Mouse (Mus musculus) heart, adult 2 months (tissue): Measurements from ENCODE around the gene Phf10. TPM values are rescaled to one million over a fixed set of nuclear protein-coding genes. Genes with fewer than 3 reads are reported as not detected.
A peak's percentile ranks its signal among the peaks of the same experiment; 100 is the strongest.

Experiments used
- DNase-seq, 2 experiments: peaks; one replicate each; pipeline ENCODE4 v3.0.0; 2021
- H3K27ac ChIP-seq: fragments of 200-600 bp; 2 replicates; pipeline ENCODE4 v1.8.1; 2022
- H3K27me3 ChIP-seq: fragments of 200-500 bp; 2 replicates; pipeline ENCODE4 v1.6.1; 2012; ENCODE audit warnings: mild to moderate bottlenecking, low read length, inconsistent platforms, mixed read lengths; ENCODE audit not compliant: control insufficient read depth, insufficient read depth
- H3K36me3 ChIP-seq: fragments of 200-500 bp; 2 replicates; pipeline ENCODE4 v1.6.1; 2012; ENCODE audit warnings: low read length, inconsistent platforms; ENCODE audit not compliant: control insufficient read depth, insufficient read depth
- H3K4me1 ChIP-seq: fragments of 200-500 bp; 2 replicates; pipeline ENCODE4 v1.6.1; 2011; ENCODE audit warnings: low read length; ENCODE audit not compliant: control insufficient read depth, insufficient read depth
- H3K4me3 ChIP-seq: fragments of 200-600 bp; 2 replicates; pipeline ENCODE4 v1.8.1; 2022
- H3K79me2 ChIP-seq: fragments of 200-500 bp; replicated peaks from 2 replicates; pipeline ENCODE4 v1.6.1; 2012; ENCODE audit warnings: mild to moderate bottlenecking, inconsistent platforms, low read length, moderate library complexity, mixed read lengths; ENCODE audit not compliant: control insufficient read depth, insufficient read depth
- H3K9ac ChIP-seq: fragments of 200-500 bp; 2 replicates; pipeline ENCODE4 v1.6.1; 2012; ENCODE audit warnings: low read depth, mild to moderate bottlenecking, control low read depth, inconsistent platforms, low read length, mixed read lengths
- CTCF ChIP-seq: fragments of 200-600 bp; IDR thresholded peaks from 2 replicates; pipeline ENCODE4 v1.8.1; 2022; ENCODE audit warnings: antibody characterized with exemption, mild to moderate bottlenecking, moderate library complexity
- EP300 ChIP-seq: fragments of 200-500 bp; IDR thresholded peaks from 2 replicates; pipeline ENCODE4 v1.6.1; 2011; ENCODE audit warnings: low read depth, low read length, control low read depth; ENCODE audit not compliant: insufficient read depth
- POLR2A ChIP-seq: fragments of 200-500 bp; IDR thresholded peaks from 2 replicates; pipeline ENCODE4 v1.6.1; 2011; ENCODE audit warnings: mild to moderate bottlenecking, low read depth, low read length, control low read depth; ENCODE audit not compliant: insufficient read depth
- WGBS: fragments of 180-500 bp; shearing (Covaris S2); methylation state at CpG from one replicate; pipeline ENCODE4 v1.1.7; 2018; 5-methylcytosine and 5-hydroxymethylcytosine counted together
- intact Hi-C: fragments of 180-260 bp; cut with DNase I; formaldehyde crosslinking; loops from one replicate; pipeline ENCODE4 v1.15.1; 2025
- polyA plus RNA-seq: library from polyadenylated mRNA; depleted of rRNA; stranded (reverse); fragments of >200 nt; gene quantifications from 2 replicates; pipeline ENCODE4 v1.2.3, GENCODE M21; 2012
- total RNA-seq, 2 experiments: library from RNA; stranded (reverse); gene quantifications; 2 replicates each; pipeline ENCODE4 v1.2.3; 2021

Gene Phf10
- total and polyA plus RNA-seq, 3 experiments = 19.0 to 53.1 (median 45.3) TPM

- Histone ChIP-seq H3K4me1 (no peaks in the 10 kb centered on the region), H3K27ac (no peak overlapping the region), H3K27me3 (no peaks in the 10 kb centered on the region), H3K4me3 (no peak overlapping the region), H3K9ac (no peak overlapping the region), H3K36me3 (no peaks in the 10 kb centered on the region), H3K79me2 (no peaks in the 10 kb centered on the region)
- TF ChIP-seq CTCF = no peak
- no peak for TF ChIP-seq POLR2A
- no peak for TF ChIP-seq EP300
- DNase-seq = no peak
- WGBS = 35% methylated on average over 6 of the region's 6 CpGs
- intact Hi-C loops = no loop called here
These were observed 39.5 kb downstream of the Phf10 start for GRCm38 (mm10) chr17:14921582-14921981.

- WGBS = 78% methylated on average over 8 of the region's 8 CpGs
- no peaks in the 10 kb centered on the region for H3K27me3 ChIP-seq
- intact Hi-C loops = no loop called here
- no peak for DNase-seq
- TF ChIP-seq CTCF = no peak
- no peak for TF ChIP-seq EP300
- no peak for TF ChIP-seq POLR2A
- no peaks in the 10 kb centered on the region for H3K36me3 ChIP-seq
- H3K27ac ChIP-seq = no peak overlapping the region
- no peaks in the 10 kb centered on the region for H3K79me2 ChIP-seq
- no peak overlapping the region for H3K9ac ChIP-seq
- H3K4me1 ChIP-seq = no peaks in the 10 kb centered on the region
- no peak overlapping the region for H3K4me3 ChIP-seq
These were observed 43.2 kb downstream of the Phf10 start for GRCm38 (mm10) chr17:14917866-14918265.

GRCm38 (mm10) chr17:14914401-14914800 lies 46.7 kb downstream of the Phf10 start:
- intact Hi-C loops = no loop called here
- WGBS = 88% methylated on average over 4 of the region's 4 CpGs
- Histone ChIP-seq H3K4me1 (no peaks in the 10 kb centered on the region), H3K79me2 (no peaks in the 10 kb centered on the region), H3K4me3 (no peak overlapping the region), H3K36me3 (no peaks in the 10 kb centered on the region), H3K9ac (no peak overlapping the region), H3K27ac (no peak overlapping the region), H3K27me3 (no peaks in the 10 kb centered on the region)
- TF ChIP-seq CTCF = no peak
- no peak for TF ChIP-seq EP300
- no peak for TF ChIP-seq POLR2A
- DNase-seq = no peak

DNA sequence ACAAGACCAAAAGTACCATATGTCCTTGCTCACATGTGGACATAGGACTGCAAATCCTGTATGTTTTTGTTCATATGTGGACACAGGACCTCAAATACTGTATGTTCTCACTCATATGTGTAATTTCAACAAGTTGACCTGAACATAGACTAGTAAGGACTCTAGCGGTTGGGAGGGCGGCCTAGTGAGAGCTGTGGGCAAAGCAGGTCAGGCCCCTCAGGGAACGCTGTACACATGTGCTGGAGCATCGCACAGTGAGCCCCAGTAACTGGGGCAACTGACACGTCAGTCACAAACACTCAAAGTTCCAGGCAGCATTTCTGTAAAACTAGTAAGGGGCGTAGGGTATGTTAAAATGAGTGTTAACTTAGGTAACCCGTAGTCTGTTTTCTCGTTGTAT lies 48.1 kb downstream of the Phf10 start:
- no peaks in the 10 kb centered on the region for H3K79me2 ChIP-seq
- H3K4me3 ChIP-seq = no peak overlapping the region
- no peak for TF ChIP-seq CTCF
- no peak for TF ChIP-seq EP300
- TF ChIP-seq POLR2A = no peak
- no peaks in the 10 kb centered on the region for H3K4me1 ChIP-seq
- 88% methylated on average over 8 of the region's 8 CpGs for WGBS
- no peak for DNase-seq
- intact Hi-C loops = no loop called here
- H3K27ac ChIP-seq = no peak overlapping the region
- no peaks in the 10 kb centered on the region for H3K27me3 ChIP-seq
- no peaks in the 10 kb centered on the region for H3K36me3 ChIP-seq
- H3K9ac ChIP-seq = no peak overlapping the region

- no peak overlapping the region for H3K4me3 ChIP-seq
- H3K27ac ChIP-seq = no peak overlapping the region
- no peaks in the 10 kb centered on the region for H3K79me2 ChIP-seq
- intact Hi-C loops = no loop called here
- TF ChIP-seq EP300 (no peak), POLR2A (no peak), CTCF (peak; percentile 45)
- no peaks in the 10 kb centered on the region for H3K36me3 ChIP-seq
- WGBS = 55% methylated on average over 6 of the region's 6 CpGs
- DNase-seq = no peak
- no peak overlapping the region for H3K9ac ChIP-seq
- H3K4me1 ChIP-seq = no peaks in the 10 kb centered on the region
- H3K27me3 ChIP-seq = no peaks in the 10 kb centered on the region
These were observed 48.7 kb downstream of the Phf10 start for GRCm38 (mm10) chr17:14912420-14912819.

- H3K27me3 ChIP-seq = no peaks in the 10 kb centered on the region
- TF ChIP-seq CTCF (no peak), POLR2A (no peak), EP300 (no peak)
- H3K4me1 ChIP-seq = no peaks in the 10 kb centered on the region
- H3K27ac ChIP-seq = no peak overlapping the region
- WGBS = 93% methylated on average over 5 of the region's 5 CpGs
- no peaks in the 10 kb centered on the region for H3K79me2 ChIP-seq
- no peaks in the 10 kb centered on the region for H3K36me3 ChIP-seq
- H3K9ac ChIP-seq = no peak overlapping the region
- no peak overlapping the region for H3K4me3 ChIP-seq
- no peak for DNase-seq
- intact Hi-C loops = no loop called here
These were observed 50.3 kb downstream of the Phf10 start for GRCm38 (mm10) chr17:14910771-14911170.
